Mouse (Mus musculus): Measurements from ENCODE around the gene Ccdc124. TPM values are rescaled to one million over a fixed set of nuclear protein-coding genes. Genes with fewer than 3 reads are reported as not detected.
A peak's percentile ranks its signal among the peaks of the same experiment; 100 is the strongest.

The Ccdc124 gene
- total RNA-seq (2021), result 100 to 1,000 TPM in 1 of 2 experiments, 10 to 100 TPM in 1; 97.6 to 108 TPM
- long read RNA-seq, transcript Ccdc124-201 (5 exons, 1,356 nt), result major isoform, 180 of 208 reads
- long read RNA-seq, partial matches to known transcripts, result 22 of 208 reads
- long read RNA-seq, other reads (novel, unspliced or antisense), result 6 of 208 reads

GRCm38 (mm10) chr8:70873364-70873985 lies at the start of gene Ccdc124:
Gene Ccdc124 (minus strand): TSS chr8:70873935.
- DNase-seq (ENCODE audit: low spot score in 2 of 2), result peak; percentile 96 to 97

DNA sequence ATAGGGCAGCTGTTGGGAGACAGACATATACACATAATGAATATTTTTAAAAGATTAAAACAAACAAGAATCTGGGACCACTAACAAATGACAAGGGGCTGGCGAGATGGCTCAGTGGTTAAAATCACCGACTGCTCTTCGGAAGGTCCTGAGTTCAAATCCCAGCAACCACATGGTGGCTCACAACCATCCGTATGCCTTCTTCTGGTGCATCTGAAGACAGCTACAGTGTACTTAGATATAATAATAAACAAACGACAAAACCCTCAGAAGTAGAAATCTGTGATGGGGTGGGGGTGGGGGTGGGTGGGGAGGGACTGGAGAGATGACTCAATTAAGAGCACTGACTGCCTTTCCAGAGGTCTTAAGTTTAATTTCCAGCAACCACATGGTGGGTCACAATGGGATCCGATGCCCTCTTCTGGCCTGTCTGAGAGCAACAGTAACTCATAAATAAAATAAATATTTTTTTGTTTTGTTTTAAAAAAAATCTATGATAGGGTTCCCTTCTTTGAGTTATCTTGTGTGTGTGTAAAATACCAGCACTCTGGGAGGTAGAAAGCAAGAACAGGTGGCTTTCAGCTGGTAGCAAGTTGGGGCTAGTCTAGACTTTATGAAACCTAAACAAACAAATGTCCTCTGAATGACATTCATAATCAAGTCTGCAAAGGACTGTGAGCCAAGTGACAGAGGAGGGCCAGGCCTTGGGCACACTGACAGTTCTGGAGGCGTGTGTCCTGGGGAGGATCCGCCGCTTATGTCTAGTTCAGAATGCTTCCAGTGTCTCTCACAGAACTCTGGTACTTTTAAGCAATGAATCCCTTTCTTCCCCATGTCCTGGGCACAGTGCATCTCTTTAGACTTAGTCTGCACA lies 46.6 kb upstream of the Ccdc124 start:
- DNase-seq (ENCODE audit: low spot score in 2 of 2), result no peak

DNA sequence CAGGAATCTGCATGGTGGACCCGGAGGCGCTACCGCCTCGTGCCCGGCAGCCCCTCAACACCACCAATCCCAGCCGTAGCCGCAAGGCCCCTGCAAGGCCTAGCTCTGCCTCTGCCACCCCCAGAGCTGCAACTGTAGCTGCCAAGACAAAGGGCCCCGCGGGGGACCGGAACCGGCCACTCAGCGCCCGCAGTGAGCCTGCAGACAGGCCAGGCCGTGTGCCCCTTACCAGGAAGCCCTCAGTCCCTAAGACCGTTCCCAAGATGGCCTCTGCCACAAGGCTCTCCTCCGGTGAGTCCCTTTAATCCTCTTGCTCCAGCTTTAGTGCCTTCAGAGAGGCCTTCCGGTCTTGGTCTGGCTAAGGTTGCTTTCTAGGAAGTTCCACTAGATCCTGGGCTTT lies 41.0 kb upstream of the Ccdc124 start:
- no peak for DNase-seq (ENCODE audit: low spot score in 2 of 2)

DNA sequence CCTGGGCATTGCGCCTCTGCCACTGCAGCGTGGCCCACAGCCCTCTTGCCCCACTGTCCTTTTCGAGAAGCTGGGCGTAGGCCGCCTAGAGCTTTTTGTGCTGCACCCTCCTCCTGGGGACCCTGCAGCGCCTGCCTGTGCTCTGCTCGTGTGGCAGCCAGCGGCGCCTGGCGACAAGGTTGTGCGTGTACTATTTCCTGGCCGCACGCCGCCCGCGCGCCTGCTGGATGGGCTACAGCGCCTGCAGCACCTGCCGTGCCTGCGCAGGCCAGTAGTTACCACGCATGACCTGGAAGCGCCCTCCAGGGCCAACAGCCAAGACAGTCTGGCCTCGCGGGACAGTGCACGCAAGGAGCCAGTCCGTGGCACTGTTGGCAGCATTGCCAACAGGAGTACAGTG lies 39.8 kb upstream of the Ccdc124 start:
- DNase-seq (ENCODE audit: low spot score in 2 of 2), result no peak

DNA sequence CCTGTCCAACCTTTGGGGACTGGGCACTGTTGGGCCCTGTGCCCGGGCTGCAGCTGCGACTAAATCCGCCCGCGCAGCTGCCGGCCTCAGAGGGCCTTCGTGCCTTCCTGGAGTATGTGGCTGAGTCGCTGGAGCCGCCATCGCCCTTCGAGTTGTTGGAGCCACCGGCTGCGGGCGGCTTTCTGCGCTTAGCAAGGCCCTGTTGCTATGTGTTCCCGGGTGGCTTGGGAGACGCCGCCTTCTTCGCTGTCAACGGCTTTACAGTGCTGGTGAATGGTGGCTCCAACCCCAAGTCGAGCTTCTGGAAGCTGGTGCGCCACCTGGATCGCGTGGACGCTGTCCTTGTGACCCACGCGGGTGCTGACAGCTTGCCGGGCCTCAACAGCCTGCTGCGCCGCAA lies 39.2 kb upstream of the Ccdc124 start:
- no peak for DNase-seq (ENCODE audit: low spot score in 2 of 2)

DNA sequence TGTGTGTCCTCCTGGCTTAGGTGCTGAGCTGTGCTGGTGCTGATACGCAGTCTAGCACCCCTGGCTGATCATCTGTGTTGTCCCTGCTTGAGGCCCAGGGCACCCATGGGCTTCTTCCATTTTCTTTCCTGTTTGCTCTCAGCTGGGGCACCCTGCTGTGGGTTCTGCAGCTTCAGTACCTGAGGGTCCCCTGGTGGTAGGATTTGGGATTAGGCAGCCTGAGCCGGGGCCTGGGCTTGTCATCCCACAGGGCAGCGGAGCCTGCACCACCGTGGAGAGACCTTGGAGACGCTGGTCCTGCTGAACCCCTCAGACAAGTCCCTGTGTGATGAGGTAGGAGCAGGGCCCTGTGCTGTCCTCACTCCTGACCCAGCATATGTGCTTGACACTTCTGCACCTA lies 37.9 kb upstream of the Ccdc124 start:
- DNase-seq (ENCODE audit: low spot score in 2 of 2), result no peak

GRCm38 (mm10) chr8:70907518-70907917 lies 33.8 kb upstream of the Ccdc124 start:
- DNase-seq (ENCODE audit: low spot score in 2 of 2), result no peak

GRCm38 (mm10) chr8:70905831-70906736 lies 32.3 kb upstream of the Ccdc124 start, which contains the start of gene Map1s:
Gene Map1s (plus strand): TSS chr8:70905932.
- peak; percentile 85 to 91 for DNase-seq (ENCODE audit: low spot score in 2 of 2)

DNA sequence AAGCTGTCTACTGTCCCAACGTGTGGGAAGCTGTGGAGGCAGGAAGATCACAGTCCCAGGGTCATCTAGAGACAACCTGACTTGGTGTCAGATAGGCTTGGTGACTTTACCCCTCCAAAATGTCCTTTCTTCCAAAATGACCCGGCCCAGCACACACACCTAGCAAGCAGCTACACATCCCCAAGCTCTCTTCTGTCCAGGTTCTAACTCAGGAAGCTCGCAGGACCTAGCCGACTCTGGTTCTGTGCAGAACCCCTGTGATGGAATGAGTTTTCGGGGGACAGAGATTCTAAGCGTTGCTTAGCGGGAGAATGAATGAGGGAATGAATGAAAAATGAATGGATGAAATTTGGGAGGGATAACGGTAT lies 31.7 kb upstream of the Ccdc124 start:
- DNase-seq (ENCODE audit: low spot score in 2 of 2), result no peak

GRCm38 (mm10) chr8:70904532-70904931 lies 30.8 kb upstream of the Ccdc124 start:
- no peak for DNase-seq (ENCODE audit: low spot score in 2 of 2)

- DNase-seq (ENCODE audit: low spot score in 2 of 2), result no peak
Measured at GRCm38 (mm10) chr8:70903582-70903981, 29.8 kb upstream of the Ccdc124 start.

GRCm38 (mm10) chr8:70903112-70903511 lies 29.4 kb upstream of the Ccdc124 start:
- no peak for DNase-seq (ENCODE audit: low spot score in 2 of 2)

DNA sequence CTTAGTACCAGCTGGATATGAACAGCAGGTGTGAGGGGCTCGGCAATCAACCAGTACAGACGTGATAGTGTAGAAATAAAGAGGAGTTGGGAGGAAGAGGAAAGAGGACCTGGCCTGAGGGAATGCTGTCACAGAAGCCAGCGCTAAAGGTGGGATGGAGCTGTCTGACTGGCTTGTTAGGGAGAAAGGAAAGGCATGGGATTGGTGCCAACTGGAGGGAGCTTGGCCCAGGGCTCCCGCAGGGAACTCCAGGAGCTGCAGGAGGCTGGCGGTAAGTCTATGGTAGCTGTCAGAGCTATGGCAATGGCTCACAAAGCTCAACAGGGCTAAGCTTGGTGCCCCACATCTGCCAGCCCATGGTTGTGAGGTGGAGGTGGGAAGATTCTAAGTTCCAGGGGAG lies 28.5 kb upstream of the Ccdc124 start:
- no peak for DNase-seq (ENCODE audit: low spot score in 2 of 2)

GRCm38 (mm10) chr8:70900872-70901387 lies 27.2 kb upstream of the Ccdc124 start:
- DNase-seq (ENCODE audit: low spot score in 2 of 2), result no peak

- no peak for DNase-seq (ENCODE audit: low spot score in 2 of 2)
Measured at GRCm38 (mm10) chr8:70899226-70899625, 25.5 kb upstream of the Ccdc124 start.

DNA sequence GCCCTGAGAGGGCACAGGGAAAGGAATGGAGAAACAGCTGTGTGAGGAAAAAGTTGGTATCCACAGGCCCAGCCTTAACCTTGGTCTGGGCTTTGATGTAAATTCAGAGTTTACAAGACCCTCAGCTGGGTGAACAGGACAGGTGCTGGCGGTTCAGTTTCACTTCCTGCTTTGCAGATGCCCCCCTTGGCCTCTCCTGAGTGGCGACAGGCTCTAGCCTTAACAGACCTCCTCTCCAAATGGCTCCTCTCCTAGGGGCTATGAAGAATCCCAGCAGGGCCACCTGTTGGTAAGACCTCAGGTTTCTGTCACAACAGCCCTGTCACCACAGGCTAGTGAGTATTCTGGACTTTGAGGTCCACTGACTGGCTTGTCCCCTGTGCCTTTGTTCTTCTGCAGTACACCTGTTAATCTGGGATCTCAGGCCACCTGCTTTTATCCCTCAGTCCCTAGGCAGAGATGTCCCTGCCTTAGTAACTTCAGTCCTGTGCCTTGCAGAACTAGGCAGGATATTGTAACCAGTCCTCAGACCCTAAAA lies 25.0 kb upstream of the Ccdc124 start:
- DNase-seq (ENCODE audit: low spot score in 2 of 2), result no peak

DNA sequence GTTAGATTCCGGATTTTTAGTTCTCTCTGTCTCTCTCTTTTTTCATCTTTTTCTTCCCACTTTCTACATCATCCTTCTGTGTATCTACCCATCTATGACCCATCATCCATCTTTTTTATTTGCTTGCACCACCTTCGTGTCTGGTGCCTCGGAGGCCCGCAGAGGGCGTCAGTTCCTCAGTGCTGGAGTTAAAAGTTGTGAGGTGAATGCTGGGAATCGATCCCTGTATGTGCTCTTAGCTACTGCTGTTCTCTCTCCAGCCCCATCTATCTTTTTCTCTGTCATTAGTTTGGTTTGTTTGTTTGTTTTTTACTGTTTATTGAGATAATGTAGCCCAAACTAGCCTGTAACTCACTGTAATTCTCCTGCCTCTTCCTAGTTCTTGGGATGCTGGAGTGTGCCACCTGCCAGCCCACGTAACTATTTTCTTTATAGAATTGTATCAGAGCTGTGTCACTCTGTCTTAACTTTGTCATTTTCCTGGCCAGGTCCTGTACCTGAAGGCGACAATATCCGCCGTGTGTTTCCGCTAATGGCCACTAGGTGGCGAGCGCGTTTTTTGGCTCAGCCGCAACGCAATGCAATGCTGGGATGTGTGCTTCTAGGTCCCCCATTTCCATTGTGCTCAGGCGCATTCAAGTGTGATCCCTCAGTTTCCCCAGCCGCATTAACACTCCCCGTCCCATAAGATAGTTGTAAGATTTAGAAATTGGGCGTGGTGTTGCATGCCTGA lies 24.1 kb upstream of the Ccdc124 start:
- DNase-seq (ENCODE audit: low spot score in 2 of 2), result peak; percentile 89 to 92

- peak; percentile 85 to 91 for DNase-seq (ENCODE audit: low spot score in 2 of 2)
Measured at GRCm38 (mm10) chr8:70897021-70897680, 23.4 kb upstream of the Ccdc124 start, which contains the start of gene Rpl18a. Gene Rpl18a (minus strand): TSS chr8:70897412.

- DNase-seq (ENCODE audit: low spot score in 2 of 2), result no peak
Measured at GRCm38 (mm10) chr8:70896316-70897020, 22.7 kb upstream of the Ccdc124 start.
